Mouse (Mus musculus): ENCODE data around the gene Cluap1. TPM values are rescaled to one million over a fixed set of nuclear protein-coding genes. Genes with fewer than 3 reads are reported as not detected.
"Not testable (repeated sequence)": the region's sequence is repeated elsewhere in the genome, so short reads cannot be mapped to it uniquely, and the experiment has no call there.

Cluap1 gene
- polyA plus RNA-seq, 1 experiment from 2014 or later = 10.8 TPM

GRCm38 (mm10) chr16:3934701-3935100 is 26.1 kb downstream of the Cluap1 start:
- no peaks in the 10 kb centered on the region for H3K9me3 ChIP-seq (replicated peaks)
- H3K4me2 ChIP-seq = no peak overlapping the region
- 78% methylated on average over 4 of the region's 4 CpGs for WGBS (ENCODE audit: insufficient replicate concordance)
- no peaks in the 10 kb centered on the region for H3K4me1 ChIP-seq (replicated peaks)
- H3K27ac ChIP-seq = no peak overlapping the region
- no peak overlapping the region for H3K9ac ChIP-seq
- DNase-seq = no peak
- no peaks in the 10 kb centered on the region for H3K27me3 ChIP-seq
- no peak overlapping the region for H3K4me3 ChIP-seq (replicated peaks)
- ATAC-seq (ENCODE audit: low read depth) = no peak
- peaks cover 61% of the 10 kb centered on the region for H3K36me3 ChIP-seq

GRCm38 (mm10) chr16:3951141-3951540 is 42.5 kb downstream of the Cluap1 start:
- Histone ChIP-seq H3K9me3 (replicated peaks) (no peaks in the 10 kb centered on the region), H3K4me2 (no peak overlapping the region), H3K36me3 (no peaks in the 10 kb centered on the region), H3K27me3 (no peaks in the 10 kb centered on the region), H3K4me3 (replicated peaks) (no peak overlapping the region), H3K4me1 (replicated peaks) (no peaks in the 10 kb centered on the region), H3K9ac (no peak overlapping the region), H3K27ac (no peak overlapping the region)
- ATAC-seq (ENCODE audit: low read depth) (no peak), DNase-seq (no peak)
- 57% methylated on average over 1 of the region's 1 CpGs for WGBS (ENCODE audit: insufficient replicate concordance)

- Histone ChIP-seq H3K27ac (no peak overlapping the region), H3K9ac (no peak overlapping the region), H3K27me3 (no peaks in the 10 kb centered on the region), H3K4me2 (no peak overlapping the region), H3K4me1 (replicated peaks) (no peaks in the 10 kb centered on the region), H3K36me3 (no peaks in the 10 kb centered on the region), H3K4me3 (replicated peaks) (no peak overlapping the region), H3K9me3 (replicated peaks) (no peaks in the 10 kb centered on the region)
- ATAC-seq (ENCODE audit: low read depth) = no peak
- 73% methylated on average over 6 of the region's 6 CpGs for WGBS (ENCODE audit: insufficient replicate concordance)
- DNase-seq = no peak
Measured at GRCm38 (mm10) chr16:3956369-3956768, 47.8 kb downstream of the Cluap1 start.

GRCm38 (mm10) chr16:3959261-3959660 is 50.7 kb downstream of the Cluap1 start:
- H3K27me3 ChIP-seq = no peaks in the 10 kb centered on the region
- H3K4me2 ChIP-seq = no peak overlapping the region
- no peaks in the 10 kb centered on the region for H3K9me3 ChIP-seq (replicated peaks)
- no peaks in the 10 kb centered on the region for H3K36me3 ChIP-seq
- H3K4me1 ChIP-seq (replicated peaks) = no peaks in the 10 kb centered on the region
- DNase-seq = no peak
- WGBS (ENCODE audit: insufficient replicate concordance) = 38% methylated on average over 2 of the region's 2 CpGs
- H3K4me3 ChIP-seq (replicated peaks) = no peak overlapping the region
- H3K9ac ChIP-seq = no peak overlapping the region
- ATAC-seq (ENCODE audit: low read depth) = no peak
- H3K27ac ChIP-seq = no peak overlapping the region

- DNase-seq (no peak), ATAC-seq (ENCODE audit: low read depth) (no peak)
- no peaks in the 10 kb centered on the region for H3K9me3 ChIP-seq (replicated peaks)
- H3K36me3 ChIP-seq = no peaks in the 10 kb centered on the region
- no peak overlapping the region for H3K27ac ChIP-seq
- H3K4me2 ChIP-seq = no peak overlapping the region
- no peak overlapping the region for H3K9ac ChIP-seq
- no peaks in the 10 kb centered on the region for H3K4me1 ChIP-seq (replicated peaks)
- WGBS (ENCODE audit: insufficient replicate concordance) = 66% methylated on average over 10 of the region's 10 CpGs
- H3K27me3 ChIP-seq = no peaks in the 10 kb centered on the region
- H3K4me3 ChIP-seq (replicated peaks) = no peak overlapping the region
Measured at GRCm38 (mm10) chr16:3964990-3965389, 56.4 kb downstream of the Cluap1 start.

GRCm38 (mm10) chr16:3965534-3965933 is 56.9 kb downstream of the Cluap1 start:
- ATAC-seq (ENCODE audit: low read depth) (no peak), DNase-seq (no peak)
- Histone ChIP-seq H3K9me3 (replicated peaks) (no peaks in the 10 kb centered on the region), H3K4me1 (replicated peaks) (no peaks in the 10 kb centered on the region), H3K4me3 (replicated peaks) (no peak overlapping the region), H3K27ac (no peak overlapping the region), H3K9ac (no peak overlapping the region), H3K4me2 (no peak overlapping the region), H3K36me3 (no peaks in the 10 kb centered on the region), H3K27me3 (no peaks in the 10 kb centered on the region)
- 69% methylated on average over 3 of the region's 3 CpGs for WGBS (ENCODE audit: insufficient replicate concordance)

GRCm38 (mm10) chr16:3974456-3974855 is 65.9 kb downstream of the Cluap1 start:
- not testable (repeated sequence) for H3K9ac ChIP-seq; DNase-seq; H3K9me3 ChIP-seq (replicated peaks); H3K27me3 ChIP-seq; H3K4me3 ChIP-seq (replicated peaks); ATAC-seq (ENCODE audit: low read depth); H3K27ac ChIP-seq; H3K4me2 ChIP-seq
- H3K4me1 ChIP-seq (replicated peaks) = peaks cover 19% of the 10 kb centered on the region
- 75% methylated on average over 19 of the region's 19 CpGs for WGBS (ENCODE audit: insufficient replicate concordance)
- peaks cover 12% of the 10 kb centered on the region for H3K36me3 ChIP-seq

- H3K4me2 ChIP-seq = peak overlapping the region; percentile 12; the same call in 1 of the 2 replicates
- H3K36me3 ChIP-seq = peaks cover 24% of the 10 kb centered on the region
- no peak overlapping the region for H3K4me3 ChIP-seq (replicated peaks)
- no peaks in the 10 kb centered on the region for H3K27me3 ChIP-seq
- no peak overlapping the region for H3K9ac ChIP-seq
- DNase-seq (no peak), ATAC-seq (ENCODE audit: low read depth) (peak; percentile 73)
- 40% methylated on average over 7 of the region's 7 CpGs for WGBS (ENCODE audit: insufficient replicate concordance)
- H3K27ac ChIP-seq = no peak overlapping the region
- peaks cover 19% of the 10 kb centered on the region for H3K4me1 ChIP-seq (replicated peaks)
- no peaks in the 10 kb centered on the region for H3K9me3 ChIP-seq (replicated peaks)
Measured at GRCm38 (mm10) chr16:3975658-3976057, 67.1 kb downstream of the Cluap1 start.

GRCm38 (mm10) chr16:3976251-3976671 is 67.7 kb downstream of the Cluap1 start, which contains the start of gene Nlrc3:
Gene Nlrc3, minus strand, starts transcription at chr16:3976632.
- Histone ChIP-seq H3K4me1 (replicated peaks) (peaks cover 19% of the 10 kb centered on the region), H3K36me3 (peaks cover 30% of the 10 kb centered on the region), H3K9me3 (replicated peaks) (no peaks in the 10 kb centered on the region), H3K27ac (no peak within 1 kb of the TSS), H3K4me2 (peak within 1 kb of the TSS; percentile 12), H3K4me3 (replicated peaks) (no peak within 1 kb of the TSS), H3K27me3 (no peaks in the 10 kb centered on the region), H3K9ac (no peak within 1 kb of the TSS)
- no peak for DNase-seq
- peak; percentile 52 for ATAC-seq (ENCODE audit: low read depth)
- 27% methylated on average over 4 of the region's 4 CpGs for WGBS (ENCODE audit: insufficient replicate concordance)

GRCm38 (mm10) chr16:3976712-3977111 is 68.1 kb downstream of the Cluap1 start:
- ATAC-seq (ENCODE audit: low read depth) (no peak), DNase-seq (no peak)
- Histone ChIP-seq H3K9me3 (replicated peaks) (no peaks in the 10 kb centered on the region), H3K4me1 (replicated peaks) (peaks cover 19% of the 10 kb centered on the region), H3K36me3 (peaks cover 35% of the 10 kb centered on the region), H3K4me3 (replicated peaks) (no peak overlapping the region), H3K9ac (no peak overlapping the region), H3K27ac (no peak overlapping the region), H3K27me3 (no peaks in the 10 kb centered on the region), H3K4me2 (no peak overlapping the region)
- WGBS (ENCODE audit: insufficient replicate concordance) = 30% methylated on average over 3 of the region's 3 CpGs

- no peak overlapping the region for H3K4me3 ChIP-seq (replicated peaks)
- no peak overlapping the region for H3K27ac ChIP-seq
- no peak overlapping the region for H3K9ac ChIP-seq
- DNase-seq = no peak
- H3K4me2 ChIP-seq = no peak overlapping the region
- peaks cover 85% of the 10 kb centered on the region for H3K36me3 ChIP-seq
- no peaks in the 10 kb centered on the region for H3K4me1 ChIP-seq (replicated peaks)
- no peak for ATAC-seq (ENCODE audit: low read depth)
- H3K27me3 ChIP-seq = no peaks in the 10 kb centered on the region
- WGBS (ENCODE audit: insufficient replicate concordance) = 59% methylated on average over 4 of the region's 4 CpGs
- no peaks in the 10 kb centered on the region for H3K9me3 ChIP-seq (replicated peaks)
Measured at GRCm38 (mm10) chr16:3982173-3982572, 73.6 kb downstream of the Cluap1 start.

- ATAC-seq (ENCODE audit: low read depth) (no peak), DNase-seq (no peak)
- peaks cover 92% of the 10 kb centered on the region for H3K36me3 ChIP-seq
- 76% methylated on average over 7 of the region's 7 CpGs for WGBS (ENCODE audit: insufficient replicate concordance)
- H3K9me3 ChIP-seq (replicated peaks) = no peaks in the 10 kb centered on the region
- no peak overlapping the region for H3K27ac ChIP-seq
- H3K9ac ChIP-seq = no peak overlapping the region
- no peak overlapping the region for H3K4me2 ChIP-seq
- H3K27me3 ChIP-seq = no peaks in the 10 kb centered on the region
- H3K4me1 ChIP-seq (replicated peaks) = no peaks in the 10 kb centered on the region
- no peak overlapping the region for H3K4me3 ChIP-seq (replicated peaks)
Measured at GRCm38 (mm10) chr16:3983146-3983700, 74.6 kb downstream of the Cluap1 start.

Measured in liver, embryonic 13.5 days (tissue).